Mouse (Mus musculus) limb, embryonic 13.5 days (tissue): ENCODE data around the gene Olfr799. TPM values are rescaled to one million over a fixed set of nuclear protein-coding genes. Genes with fewer than 3 reads are reported as not detected.

Source experiments
- ATAC-seq: fragments of 200-750 bp; cut with Nextera tagmentation; 2 replicates; pipeline ENCODE4 v1.8.0; 2017; ENCODE audit warnings: low read depth, moderate number of reproducible peaks, moderate TSS enrichment; ENCODE audit not compliant: low FRiP score
- H3K27ac ChIP-seq: fragments of 300-500 bp; sonication (generic); 2 replicates; pipeline ENCODE4 v1.5.1; 2015; ENCODE audit warnings: inconsistent platforms, mild to moderate bottlenecking, moderate library complexity
- H3K27me3 ChIP-seq: fragments of 300-500 bp; sonication (generic); 2 replicates; pipeline ENCODE4 v1.6.1; 2015; ENCODE audit warnings: mild to moderate bottlenecking, inconsistent platforms
- H3K36me3 ChIP-seq: fragments of 300-500 bp; sonication (generic); 2 replicates; pipeline ENCODE4 v1.6.1; 2015; ENCODE audit warnings: inconsistent platforms, mild to moderate bottlenecking, moderate library complexity
- H3K4me1 ChIP-seq: fragments of 300-500 bp; sonication (generic); 2 replicates; pipeline ENCODE4 v1.6.1; 2015; ENCODE audit warnings: inconsistent platforms
- H3K4me2 ChIP-seq: fragments of 300-500 bp; sonication (generic); replicated peaks from 2 replicates; pipeline ENCODE4 v1.6.1; 2015; ENCODE audit warnings: inconsistent platforms, mild to moderate bottlenecking, moderate library complexity
- H3K4me3 ChIP-seq: fragments of 300-500 bp; sonication (generic); 2 replicates; pipeline ENCODE4 v1.5.1; 2015; ENCODE audit warnings: moderate library complexity, mild to moderate bottlenecking, inconsistent platforms
- H3K9ac ChIP-seq: fragments of 300-500 bp; sonication (generic); 2 replicates; pipeline ENCODE4 v1.6.1; 2015; ENCODE audit warnings: mild to moderate bottlenecking, inconsistent platforms
- H3K9me3 ChIP-seq: fragments of 300-500 bp; sonication (generic); 2 replicates; pipeline ENCODE4 v1.6.1; 2016; ENCODE audit warnings: inconsistent platforms
- WGBS: fragments of 180-500 bp; shearing (Covaris S2); methylation state at CpG from one replicate; pipeline ENCODE4 v1.1.7; 2015; 5-methylcytosine and 5-hydroxymethylcytosine counted together
- polyA plus RNA-seq: library from polyadenylated mRNA; unstranded; fragments of >200 nt; fragmentation: Nextera tagmentation; extraction: Ambion mirVana; gene quantifications from 2 replicates; pipeline ENCODE4 v1.2.1, GENCODE M21; 2015

The Olfr799 gene
- not detected in 2 replicates for polyA plus RNA-seq

- Histone ChIP-seq H3K27ac (no peak within 1 kb of the TSS), H3K4me1 (no peaks in the 10 kb centered on the region), H3K27me3 (no peaks in the 10 kb centered on the region), H3K4me2 (no peak within 1 kb of the TSS), H3K9me3 (no peaks in the 10 kb centered on the region; the same call in 1 of the 2 replicates), H3K9ac (no peak within 1 kb of the TSS), H3K36me3 (no peaks in the 10 kb centered on the region), H3K4me3 (no peak within 1 kb of the TSS)
- no peak for ATAC-seq
- 26% methylated on average over 1 of the region's 1 CpGs for WGBS
Measured at GRCm38 (mm10) chr10:129637184-129637583, at the start of gene Olfr799. Gene Olfr799 (plus strand): TSS chr10:129637484.

GRCm38 (mm10) chr10:129612470-129612869 lies 24.8 kb upstream of the Olfr799 start, which contains the start of gene Olfr796:
Gene Olfr796 (minus strand): TSS chr10:129612570.
- Histone ChIP-seq H3K36me3 (no peaks in the 10 kb centered on the region), H3K27ac (no peak within 1 kb of the TSS), H3K4me2 (no peak within 1 kb of the TSS), H3K9me3 (no peaks in the 10 kb centered on the region), H3K4me3 (no peak within 1 kb of the TSS), H3K27me3 (no peaks in the 10 kb centered on the region), H3K4me1 (no peaks in the 10 kb centered on the region), H3K9ac (no peak within 1 kb of the TSS)
- WGBS, result 95% methylated on average over 1 of the region's 1 CpGs
- ATAC-seq, result no peak

GRCm38 (mm10) chr10:129621724-129622123 lies 15.6 kb upstream of the Olfr799 start:
- no peak overlapping the region for H3K4me2 ChIP-seq
- ATAC-seq, result no peak
- H3K4me1 ChIP-seq, result no peaks in the 10 kb centered on the region
- no peak overlapping the region for H3K27ac ChIP-seq
- no peak overlapping the region for H3K4me3 ChIP-seq
- H3K27me3 ChIP-seq, result no peaks in the 10 kb centered on the region
- WGBS, result 18% methylated on average over 1 of the region's 1 CpGs
- H3K9ac ChIP-seq, result no peak overlapping the region
- no peaks in the 10 kb centered on the region for H3K9me3 ChIP-seq
- H3K36me3 ChIP-seq, result no peaks in the 10 kb centered on the region

GRCm38 (mm10) chr10:129623251-129623650 lies 14.0 kb upstream of the Olfr799 start:
- H3K9me3 ChIP-seq, result no peaks in the 10 kb centered on the region
- no peaks in the 10 kb centered on the region for H3K36me3 ChIP-seq
- no peaks in the 10 kb centered on the region for H3K4me1 ChIP-seq
- H3K4me3 ChIP-seq, result no peak overlapping the region
- no peaks in the 10 kb centered on the region for H3K27me3 ChIP-seq
- H3K27ac ChIP-seq, result no peak overlapping the region
- no peak for ATAC-seq
- H3K4me2 ChIP-seq, result no peak overlapping the region
- H3K9ac ChIP-seq, result no peak overlapping the region

- Histone ChIP-seq H3K4me1 (no peaks in the 10 kb centered on the region), H3K9me3 (no peaks in the 10 kb centered on the region), H3K9ac (no peak within 1 kb of the TSS), H3K4me3 (no peak within 1 kb of the TSS), H3K27me3 (no peaks in the 10 kb centered on the region), H3K4me2 (no peak within 1 kb of the TSS), H3K27ac (no peak within 1 kb of the TSS), H3K36me3 (no peaks in the 10 kb centered on the region)
- 85% methylated on average over 1 of the region's 1 CpGs for WGBS
- ATAC-seq, result no peak
Measured at GRCm38 (mm10) chr10:129627834-129628233, 9.4 kb upstream of the Olfr799 start, which contains the start of gene Olfr798. Gene Olfr798 (minus strand): TSS chr10:129627934.

GRCm38 (mm10) chr10:129651763-129652162 lies 14.5 kb downstream of the Olfr799 start:
- H3K36me3 ChIP-seq, result no peaks in the 10 kb centered on the region

GRCm38 (mm10) chr10:129657394-129657793 lies 20.1 kb downstream of the Olfr799 start, which contains the start of gene Olfr800:
Gene Olfr800 (plus strand): TSS chr10:129657694.
- Histone ChIP-seq H3K4me2 (no peak within 1 kb of the TSS), H3K27ac (no peak within 1 kb of the TSS), H3K27me3 (no peaks in the 10 kb centered on the region), H3K9me3 (no peaks in the 10 kb centered on the region), H3K4me1 (no peaks in the 10 kb centered on the region), H3K9ac (no peak within 1 kb of the TSS), H3K4me3 (no peak within 1 kb of the TSS), H3K36me3 (no peaks in the 10 kb centered on the region)
- ATAC-seq, result no peak

More at GRCm38 (mm10) chr10:129651763-129652162, 14.5 kb downstream of the Olfr799 start:
- no peak for ATAC-seq
- Histone ChIP-seq H3K27me3 (no peaks in the 10 kb centered on the region), H3K4me3 (no peak overlapping the region), H3K9ac (no peak overlapping the region), H3K4me2 (no peak overlapping the region), H3K4me1 (no peaks in the 10 kb centered on the region), H3K27ac (no peak overlapping the region), H3K9me3 (no peaks in the 10 kb centered on the region)
- WGBS, result 77% methylated on average over 1 of the region's 1 CpGs

GRCm38 (mm10) chr10:129673765-129674164 lies 36.5 kb downstream of the Olfr799 start, which contains the start of gene Olfr801:
Gene Olfr801 (minus strand): TSS chr10:129673865.
- H3K9ac ChIP-seq, result no peak within 1 kb of the TSS
- H3K4me3 ChIP-seq, result no peak within 1 kb of the TSS
- 80% methylated on average over 1 of the region's 1 CpGs for WGBS
- H3K4me2 ChIP-seq, result no peak within 1 kb of the TSS
- H3K36me3 ChIP-seq, result no peaks in the 10 kb centered on the region
- ATAC-seq, result no peak
- no peaks in the 10 kb centered on the region for H3K9me3 ChIP-seq
- no peaks in the 10 kb centered on the region for H3K4me1 ChIP-seq
- H3K27me3 ChIP-seq, result no peaks in the 10 kb centered on the region
- no peak within 1 kb of the TSS for H3K27ac ChIP-seq

- Histone ChIP-seq H3K36me3 (no peaks in the 10 kb centered on the region), H3K9me3 (no peaks in the 10 kb centered on the region), H3K4me1 (no peaks in the 10 kb centered on the region), H3K4me3 (no peak within 1 kb of the TSS), H3K27me3 (no peaks in the 10 kb centered on the region), H3K27ac (no peak within 1 kb of the TSS), H3K9ac (no peak within 1 kb of the TSS), H3K4me2 (no peak within 1 kb of the TSS)
- ATAC-seq, result no peak
- 67% methylated on average over 1 of the region's 1 CpGs for WGBS
Measured at GRCm38 (mm10) chr10:129688069-129688468, 50.8 kb downstream of the Olfr799 start, which contains the start of gene Olfr802. Gene Olfr802 (minus strand): TSS chr10:129688169.

- H3K36me3 ChIP-seq, result no peaks in the 10 kb centered on the region
- no peaks in the 10 kb centered on the region for H3K4me1 ChIP-seq
- H3K9me3 ChIP-seq, result no peaks in the 10 kb centered on the region; the same call in 1 of the 2 replicates
- H3K4me3 ChIP-seq, result no peak within 1 kb of the TSS
- 74% methylated on average over 2 of the region's 2 CpGs for WGBS
- H3K9ac ChIP-seq, result no peak within 1 kb of the TSS
- ATAC-seq, result no peak
- H3K4me2 ChIP-seq, result no peak within 1 kb of the TSS
- no peak within 1 kb of the TSS for H3K27ac ChIP-seq
- H3K27me3 ChIP-seq, result no peaks in the 10 kb centered on the region
Measured at GRCm38 (mm10) chr10:129694186-129694585, 56.9 kb downstream of the Olfr799 start, which contains the start of gene Olfr803. Gene Olfr803 (minus strand): TSS chr10:129694286.

Other genes with a start within 250 kb of the Olfr799 start
- not detected in 2 replicates for gene Olfr785, start 232.1 kb upstream of the Olfr799 start, polyA plus RNA-seq
- gene Olfr786, start 210.2 kb upstream of the Olfr799 start, polyA plus RNA-seq, result not detected in 2 replicates
- not detected in 2 replicates for gene Olfr787, start 175.6 kb upstream of the Olfr799 start, polyA plus RNA-seq
- not detected in 2 replicates for gene Olfr788, start 166.5 kb upstream of the Olfr799 start, polyA plus RNA-seq
- gene Olfr789, start 152.7 kb upstream of the Olfr799 start, polyA plus RNA-seq, result not detected in 2 replicates
- gene Olfr790, start 139.0 kb upstream of the Olfr799 start, polyA plus RNA-seq, result not detected in 2 replicates
- not detected in 2 replicates for gene Olfr791, start 115.7 kb upstream of the Olfr799 start, polyA plus RNA-seq
- gene Olfr792, start 98.3 kb upstream of the Olfr799 start, polyA plus RNA-seq, result not detected in 2 replicates
- not detected in 2 replicates for gene Olfr794, start 69.8 kb upstream of the Olfr799 start, polyA plus RNA-seq
- gene Olfr796, start 24.9 kb upstream of the Olfr799 start, polyA plus RNA-seq, result not detected in 2 replicates
- not detected in 2 replicates for gene Olfr798, start 9.6 kb upstream of the Olfr799 start, polyA plus RNA-seq
- not detected in 2 replicates for gene Olfr800, start 20.2 kb downstream of the Olfr799 start, polyA plus RNA-seq
- gene Olfr801, start 36.4 kb downstream of the Olfr799 start, polyA plus RNA-seq, result not detected in 2 replicates
- not detected in 2 replicates for gene Olfr802, start 50.7 kb downstream of the Olfr799 start, polyA plus RNA-seq
- not detected in 2 replicates for gene Olfr803, start 56.8 kb downstream of the Olfr799 start, polyA plus RNA-seq
- gene Olfr804, start 65.7 kb downstream of the Olfr799 start, polyA plus RNA-seq, result not detected in 2 replicates
- not detected in 2 replicates for gene Olfr805, start 91.9 kb downstream of the Olfr799 start, polyA plus RNA-seq
- gene Olfr806, start 104.4 kb downstream of the Olfr799 start, polyA plus RNA-seq, result not detected in 2 replicates
- not detected in 2 replicates for gene Olfr807, start 120.3 kb downstream of the Olfr799 start, polyA plus RNA-seq
- not detected in 2 replicates for gene Olfr808, start 128.0 kb downstream of the Olfr799 start, polyA plus RNA-seq
- not detected in 2 replicates for gene Olfr809, start 137.2 kb downstream of the Olfr799 start, polyA plus RNA-seq
- not detected in 2 replicates for gene Olfr810, start 157.4 kb downstream of the Olfr799 start, polyA plus RNA-seq
- gene Olfr811, start 166.9 kb downstream of the Olfr799 start, polyA plus RNA-seq, result not detected in 2 replicates
- not detected in 2 replicates for gene Olfr812, start 208.6 kb downstream of the Olfr799 start, polyA plus RNA-seq
- gene Olfr813, start 217.9 kb downstream of the Olfr799 start, polyA plus RNA-seq, result not detected in 2 replicates
- gene Olfr814, start 242.4 kb downstream of the Olfr799 start, polyA plus RNA-seq, result not detected in 2 replicates